Mouse (Mus musculus) thymus, adult 2 months (tissue): ENCODE data around the gene Kcns1. TPM values are rescaled to one million over a fixed set of nuclear protein-coding genes. Genes with fewer than 3 reads are reported as not detected.

Experiments
- DNase-seq: peaks from one replicate; pipeline ENCODE4 v3.0.0; 2021
- H3K27ac ChIP-seq: fragments of 200-500 bp; 2 replicates; pipeline ENCODE4 v1.5.1; 2012; ENCODE audit warnings: low read length, control low read depth; ENCODE audit not compliant: control insufficient read depth, insufficient read depth
- H3K27me3 ChIP-seq: fragments of 200-500 bp; 2 replicates; pipeline ENCODE4 v1.6.1; 2012; ENCODE audit warnings: mild to moderate bottlenecking, low read length, moderate library complexity, mixed read lengths; ENCODE audit not compliant: control insufficient read depth, insufficient read depth
- H3K36me3 ChIP-seq: fragments of 200-500 bp; 2 replicates; pipeline ENCODE4 v1.6.1; 2012; ENCODE audit warnings: mild to moderate bottlenecking, low read length, moderate library complexity; ENCODE audit not compliant: control insufficient read depth, insufficient read depth
- H3K4me1 ChIP-seq: fragments of 200-500 bp; replicated peaks from 2 replicates; pipeline ENCODE4 v1.6.1; 2012; ENCODE audit warnings: low read length; ENCODE audit not compliant: control insufficient read depth, insufficient read depth
- H3K4me3 ChIP-seq: fragments of 200-500 bp; 2 replicates; pipeline ENCODE4 v1.5.1; 2012; ENCODE audit warnings: mild to moderate bottlenecking, low read length, control low read depth, moderate library complexity; ENCODE audit not compliant: control insufficient read depth, insufficient read depth
- CTCF ChIP-seq: fragments of 200-500 bp; IDR thresholded peaks from 2 replicates; pipeline ENCODE4 v1.5.1; 2012; ENCODE audit warnings: mild to moderate bottlenecking, control low read depth, low read length, moderate library complexity, borderline replicate concordance; ENCODE audit not compliant: control insufficient read depth, poor library complexity, insufficient read depth; ENCODE audit errors: extremely low read depth
- POLR2A ChIP-seq: fragments of 200-500 bp; IDR thresholded peaks from 2 replicates; pipeline ENCODE4 v1.6.1; 2012; ENCODE audit warnings: mild to moderate bottlenecking, low read length, control low read depth, moderate library complexity; ENCODE audit not compliant: control insufficient read depth, poor library complexity, insufficient read depth; ENCODE audit errors: extremely low read depth
- WGBS: fragments of 180-500 bp; shearing (Covaris S2); methylation state at CpG from one replicate; pipeline ENCODE4 v1.1.7; 2018; 5-methylcytosine and 5-hydroxymethylcytosine counted together
- polyA plus RNA-seq: library from polyadenylated mRNA; depleted of rRNA; stranded (reverse); fragments of >200 nt; gene quantifications from 2 replicates; pipeline ENCODE4 v1.2.3, GENCODE M21; 2012

The Kcns1 gene
- polyA plus RNA-seq, 1 experiment = 0.07 TPM

- TF ChIP-seq POLR2A (no peak), CTCF (no peak)
- Histone ChIP-seq H3K4me3 (no peak overlapping the region), H3K4me1 (no peaks in the 10 kb centered on the region), H3K36me3 (no peaks in the 10 kb centered on the region), H3K27ac (no peak overlapping the region), H3K27me3 (no peaks in the 10 kb centered on the region)
- DNase-seq = no peak
- 90% methylated on average over 11 of the region's 11 CpGs for WGBS
Measured at GRCm38 (mm10) chr2:164161515-164162055, 9.3 kb downstream of the Kcns1 start.

GRCm38 (mm10) chr2:164158838-164159237 is 12.1 kb downstream of the Kcns1 start:
- no peak for DNase-seq
- H3K36me3 ChIP-seq = peaks cover 16% of the 10 kb centered on the region
- 93% methylated on average over 2 of the region's 2 CpGs for WGBS

GRCm38 (mm10) chr2:164156158-164156557 is 14.8 kb downstream of the Kcns1 start:
- WGBS = 96% methylated on average over 7 of the region's 7 CpGs
- no peak for DNase-seq
- TF ChIP-seq CTCF (no peak), POLR2A (no peak)
- H3K4me3 ChIP-seq = no peak overlapping the region
- H3K27ac ChIP-seq = no peak overlapping the region
- H3K4me1 ChIP-seq = no peaks in the 10 kb centered on the region
- H3K27me3 ChIP-seq = no peaks in the 10 kb centered on the region
- peaks cover 42% of the 10 kb centered on the region for H3K36me3 ChIP-seq

More at GRCm38 (mm10) chr2:164158838-164159237, 12.1 kb downstream of the Kcns1 start:
- Histone ChIP-seq H3K27me3 (no peaks in the 10 kb centered on the region), H3K27ac (no peak overlapping the region), H3K4me3 (no peak overlapping the region), H3K4me1 (no peaks in the 10 kb centered on the region)
- TF ChIP-seq POLR2A (no peak), CTCF (no peak)

GRCm38 (mm10) chr2:164154007-164154406 is 16.9 kb downstream of the Kcns1 start:
- no peaks in the 10 kb centered on the region for H3K27me3 ChIP-seq
- no peak for DNase-seq
- H3K4me3 ChIP-seq = no peak overlapping the region
- no peak overlapping the region for H3K27ac ChIP-seq
- no peaks in the 10 kb centered on the region for H3K4me1 ChIP-seq
- no peak for TF ChIP-seq POLR2A
- peaks cover 57% of the 10 kb centered on the region for H3K36me3 ChIP-seq
- WGBS = 97% methylated on average over 10 of the region's 10 CpGs

GRCm38 (mm10) chr2:164152341-164152740 is 18.6 kb downstream of the Kcns1 start:
- TF ChIP-seq CTCF (no peak), POLR2A (no peak)
- Histone ChIP-seq H3K4me3 (no peak overlapping the region), H3K4me1 (no peaks in the 10 kb centered on the region), H3K36me3 (peaks cover 67% of the 10 kb centered on the region), H3K27ac (no peak overlapping the region), H3K27me3 (no peaks in the 10 kb centered on the region)
- WGBS = 97% methylated on average over 11 of the region's 11 CpGs
- no peak for DNase-seq

GRCm38 (mm10) chr2:164150086-164150760 is 20.7 kb downstream of the Kcns1 start:
- DNase-seq = no peak
- H3K36me3 ChIP-seq = peaks cover 72% of the 10 kb centered on the region
- H3K4me3 ChIP-seq = no peak overlapping the region
- H3K27ac ChIP-seq = no peak overlapping the region
- TF ChIP-seq POLR2A (no peak), CTCF (no peak)
- no peaks in the 10 kb centered on the region for H3K27me3 ChIP-seq
- 92% methylated on average over 14 of the region's 14 CpGs for whole genome bisulfite sequencing
- no peaks in the 10 kb centered on the region for H3K4me1 ChIP-seq
